Mouse (Mus musculus) urinary bladder, adult 2 months (tissue): ENCODE measurements at regions not wholly inside any gene's neighbourhood (a gene's known extent, or its start where the extent isn't known, plus 50 kb on each side); places are given as distances from the start of the nearest gene placed in this dataset.
"Not testable (repeated sequence)": the region's sequence is repeated elsewhere in the genome, so short reads cannot be mapped to it uniquely, and the experiment has no call there.

Experiments
- DNase-seq: peaks from one replicate; pipeline ENCODE4 v3.0.0; 2022; ENCODE audit warnings: low spot score

- no peak for DNase-seq
Measured at GRCm38 (mm10) chr5:132955051-132955450, 411.9 kb upstream of the Auts2 start.

- no peak for DNase-seq
Measured at GRCm38 (mm10) chr5:132933439-132933980, 390.4 kb upstream of the Auts2 start.

GRCm38 (mm10) chr5:132929955-132930354 lies 386.8 kb upstream of the Auts2 start:
- DNase-seq, result not testable (repeated sequence)

GRCm38 (mm10) chr5:132923365-132923764 lies 380.2 kb upstream of the Auts2 start:
- DNase-seq, result no peak

GRCm38 (mm10) chr5:132909056-132909455 lies 365.9 kb upstream of the Auts2 start:
- DNase-seq, result no peak

GRCm38 (mm10) chr5:132908220-132908619 lies 365.1 kb upstream of the Auts2 start:
- DNase-seq, result no peak

GRCm38 (mm10) chr5:132892591-132892990 lies 349.4 kb upstream of the Auts2 start:
- no peak for DNase-seq

- no peak for DNase-seq
Measured at GRCm38 (mm10) chr5:132884130-132884529, 341.0 kb upstream of the Auts2 start.

- DNase-seq, result no peak
Measured at GRCm38 (mm10) chr5:132882291-132882690, 339.1 kb upstream of the Auts2 start.

- DNase-seq, result no peak
Measured at GRCm38 (mm10) chr5:132881170-132881569, 338.0 kb upstream of the Auts2 start.

- no peak for DNase-seq
Measured at GRCm38 (mm10) chr5:132876336-132876840, 333.2 kb upstream of the Auts2 start.

GRCm38 (mm10) chr5:132858846-132859510 lies 315.8 kb upstream of the Auts2 start:
- no peak for DNase-seq

- DNase-seq, result no peak
Measured at GRCm38 (mm10) chr5:132855619-132856510, 312.7 kb upstream of the Auts2 start.

GRCm38 (mm10) chr5:132850770-132851169 lies 307.6 kb upstream of the Auts2 start:
- DNase-seq, result no peak

GRCm38 (mm10) chr5:132848086-132848485 lies 304.9 kb upstream of the Auts2 start:
- no peak for DNase-seq

GRCm38 (mm10) chr5:132843284-132843683 lies 300.1 kb upstream of the Auts2 start:
- DNase-seq, result no peak

- no peak for DNase-seq
Measured at GRCm38 (mm10) chr5:132841794-132842193, 298.6 kb upstream of the Auts2 start.

GRCm38 (mm10) chr5:132837420-132837819 lies 294.3 kb upstream of the Auts2 start:
- DNase-seq, result no peak

GRCm38 (mm10) chr5:132828993-132829392 lies 285.8 kb upstream of the Auts2 start:
- no peak for DNase-seq

- DNase-seq, result no peak
Measured at GRCm38 (mm10) chr5:132827555-132828333, 284.6 kb upstream of the Auts2 start.

GRCm38 (mm10) chr5:132826009-132826408 lies 282.9 kb upstream of the Auts2 start:
- no peak for DNase-seq

GRCm38 (mm10) chr5:132817665-132818064 lies 274.5 kb upstream of the Auts2 start:
- DNase-seq, result no peak
